Mouse (Mus musculus): ENCODE data around the gene Slc22a14. TPM values are rescaled to one million over a fixed set of nuclear protein-coding genes. Genes with fewer than 3 reads are reported as not detected.

Slc22a14 gene
- total RNA-seq, 4 experiments from 2014 or later, result 0.20 TPM; not detected in 3

GRCm38 (mm10) chr9:119208998-119209397 is 156.4 kb downstream of the Slc22a14 start, which contains the start of gene Slc22a13:
Slc22a13 (minus strand) TSS chr9:119209098.
- no peak for DNase-seq (ENCODE audit: low spot score in 2 of 2)

GRCm38 (mm10) chr9:119207113-119207512 is 158.2 kb downstream of the Slc22a14 start:
- DNase-seq (ENCODE audit: low spot score in 2 of 2), result no peak

GRCm38 (mm10) chr9:119206666-119207065 is 158.7 kb downstream of the Slc22a14 start:
- no peak for DNase-seq (ENCODE audit: low spot score in 2 of 2)

DNA sequence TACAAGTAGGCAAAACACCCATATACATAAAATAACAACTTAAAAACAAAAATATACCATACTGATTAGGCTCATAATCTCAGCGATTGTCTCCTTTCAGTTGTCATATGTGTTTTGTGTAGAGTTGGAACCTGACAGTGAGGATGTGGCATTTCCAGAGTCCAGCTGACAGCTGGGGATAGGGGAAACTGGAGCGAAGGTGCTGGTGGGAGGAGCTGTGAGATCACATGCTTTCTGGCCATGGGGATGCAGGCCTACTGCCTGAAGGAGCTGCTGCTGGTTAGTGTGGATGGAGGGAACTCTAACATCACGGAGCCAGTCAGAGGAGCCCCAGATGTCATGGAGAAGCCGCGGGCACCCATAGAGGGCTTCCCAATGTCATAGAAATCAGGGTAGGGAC is 159.6 kb downstream of the Slc22a14 start:
- no peak for DNase-seq (ENCODE audit: low spot score in 2 of 2)

- DNase-seq (ENCODE audit: low spot score in 2 of 2), result no peak
These were observed 161.7 kb downstream of the Slc22a14 start for GRCm38 (mm10) chr9:119203617-119204016.

DNA sequence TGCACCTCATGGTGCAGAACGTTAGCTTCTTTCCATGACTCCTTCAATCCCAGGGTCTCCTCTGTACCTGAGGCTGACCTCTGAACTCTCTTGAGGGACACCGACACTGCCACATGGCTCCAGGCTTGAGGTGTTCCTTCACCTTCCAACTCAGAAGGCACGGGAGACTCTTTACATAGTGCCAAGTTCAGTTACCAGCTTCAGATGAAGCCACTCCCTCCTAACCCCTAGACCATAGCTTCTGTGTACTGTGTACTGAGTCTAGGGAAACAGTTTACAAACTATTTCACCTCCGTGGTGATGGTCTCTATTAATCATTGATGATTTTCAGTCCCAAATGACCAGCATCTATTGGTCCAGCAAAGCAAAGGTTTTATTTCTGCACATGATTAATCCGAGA is 163.7 kb downstream of the Slc22a14 start:
- no peak for DNase-seq (ENCODE audit: low spot score in 2 of 2)

DNA sequence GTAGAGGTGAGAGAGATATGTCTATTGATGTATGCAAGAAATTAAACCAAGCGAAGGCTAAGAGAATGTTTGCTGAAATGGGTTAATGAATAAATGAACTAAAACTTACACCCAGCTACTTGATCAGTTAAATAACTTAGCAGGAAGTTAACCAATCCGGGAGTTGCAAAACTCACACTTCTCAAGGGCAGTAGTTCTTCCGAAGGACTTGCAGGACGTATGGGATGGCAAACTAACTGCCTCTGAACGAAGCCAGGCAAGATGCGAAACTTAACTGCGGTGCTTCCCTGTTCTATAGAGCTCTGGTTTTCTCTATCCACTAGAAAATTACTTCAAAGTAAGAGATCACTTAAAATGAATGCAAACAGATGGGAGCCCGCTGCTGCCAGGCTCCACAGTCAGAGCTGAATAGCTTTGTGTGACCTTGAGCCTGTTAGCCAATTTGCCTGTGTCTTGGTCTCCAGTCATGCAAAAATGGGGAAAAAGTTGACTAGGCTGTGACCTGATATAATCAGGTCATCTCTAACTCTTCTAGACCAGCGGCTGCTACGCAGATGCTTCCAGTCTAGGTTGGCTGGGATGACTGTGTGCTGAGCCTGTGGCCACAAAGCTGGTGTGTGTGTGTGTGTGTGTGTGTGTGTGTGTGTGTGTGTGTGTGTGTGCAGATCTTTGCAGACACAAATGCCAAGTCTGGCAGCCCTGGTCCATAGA is 166.0 kb downstream of the Slc22a14 start:
- no peak for DNase-seq (ENCODE audit: low spot score in 2 of 2)

DNA sequence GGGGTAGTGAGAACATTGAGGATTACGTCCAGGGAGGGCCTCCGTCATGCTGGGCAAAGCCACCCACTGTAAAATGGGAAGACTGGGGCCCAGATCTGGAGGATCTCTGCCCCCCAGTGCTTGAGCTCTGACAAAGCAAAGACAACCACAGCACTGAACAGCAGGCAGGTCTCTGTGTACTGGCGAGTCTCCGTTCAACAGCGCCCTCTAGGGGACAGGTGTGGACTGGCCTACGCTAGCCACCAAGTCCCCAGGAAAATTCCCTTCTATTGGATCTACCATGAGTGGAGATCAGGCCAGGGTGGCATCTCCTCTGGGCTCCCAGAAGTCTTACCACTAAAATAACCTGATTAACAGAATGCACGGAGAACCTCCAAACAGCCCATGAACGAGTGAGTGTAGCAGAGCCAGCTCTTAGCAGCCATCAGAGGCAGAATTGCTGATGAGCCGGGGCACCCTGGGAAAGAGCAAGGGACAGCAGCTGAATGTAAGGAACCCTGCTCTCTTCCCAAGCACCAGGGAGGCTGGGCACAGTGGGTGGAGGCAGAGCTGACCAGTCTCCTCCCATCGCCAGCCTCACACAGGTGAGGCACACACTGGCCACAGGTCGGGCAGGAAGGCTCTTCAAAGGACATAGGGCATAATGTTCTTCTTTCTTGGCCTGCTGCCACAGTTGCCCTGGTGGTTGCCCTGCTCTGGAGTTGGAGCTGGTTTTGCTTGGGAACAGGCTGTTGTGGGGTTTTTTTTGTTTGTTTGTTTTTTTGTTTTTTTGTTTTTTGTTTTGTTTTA is 173.0 kb downstream of the Slc22a14 start:
- DNase-seq (ENCODE audit: low spot score in 2 of 2), result peak in 1 of 2 experiments; percentile 21

DNA sequence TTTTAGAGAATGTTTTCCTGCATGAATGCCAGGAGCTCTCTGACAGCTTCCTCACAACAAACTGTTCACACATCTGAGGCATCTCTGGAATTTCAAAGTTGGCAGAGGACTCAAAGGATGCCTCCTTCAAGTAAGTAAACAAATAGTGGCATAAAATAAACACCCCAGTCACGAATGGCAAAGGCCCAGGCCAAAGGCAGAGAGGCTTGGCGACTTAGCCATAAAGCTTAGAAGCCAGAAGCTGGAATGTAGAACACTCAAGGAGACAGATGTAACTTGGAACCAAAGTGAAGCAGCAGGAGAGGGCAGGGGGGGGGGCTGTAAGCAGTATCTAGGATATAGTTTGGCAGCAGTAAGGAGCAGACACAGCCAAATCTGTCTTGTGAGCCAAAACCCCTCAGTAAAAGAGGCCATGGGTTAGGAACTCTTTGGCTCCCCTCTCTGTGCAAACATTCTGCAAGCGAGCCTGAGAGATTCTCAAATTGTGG is 184.1 kb downstream of the Slc22a14 start:
- DNase-seq (ENCODE audit: low spot score in 2 of 2), result peak in 1 of 2 experiments; percentile 9

DNA sequence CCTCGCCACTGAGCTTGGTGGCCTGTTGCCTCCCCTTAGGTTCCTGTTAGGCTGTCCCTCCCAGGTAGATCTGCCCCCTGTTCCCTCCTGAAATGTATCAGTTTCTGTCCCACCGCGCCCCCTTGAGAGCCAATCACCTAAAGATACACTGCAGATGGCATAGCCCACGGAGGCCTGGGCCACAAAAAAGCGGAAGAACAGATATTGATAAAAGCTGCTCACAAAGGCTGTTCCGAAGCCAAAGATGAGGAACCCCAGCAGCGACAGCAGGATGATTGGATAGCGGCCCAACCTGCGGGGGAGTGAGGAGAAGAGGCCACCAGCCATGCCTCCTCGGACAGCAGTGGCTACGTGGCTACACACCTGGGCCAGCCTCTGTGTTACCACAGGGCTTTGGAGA is 186.1 kb downstream of the Slc22a14 start:
- no peak for DNase-seq (ENCODE audit: low spot score in 2 of 2)

- no peak for DNase-seq (ENCODE audit: low spot score in 2 of 2)
These were observed 197.7 kb downstream of the Slc22a14 start for GRCm38 (mm10) chr9:119167608-119168007.

GRCm38 (mm10) chr9:119165548-119165947 is 199.8 kb downstream of the Slc22a14 start:
- no peak for DNase-seq (ENCODE audit: low spot score in 2 of 2)

- no peak for DNase-seq (ENCODE audit: low spot score in 2 of 2)
These were observed 200.6 kb downstream of the Slc22a14 start for GRCm38 (mm10) chr9:119164743-119165142.

DNA sequence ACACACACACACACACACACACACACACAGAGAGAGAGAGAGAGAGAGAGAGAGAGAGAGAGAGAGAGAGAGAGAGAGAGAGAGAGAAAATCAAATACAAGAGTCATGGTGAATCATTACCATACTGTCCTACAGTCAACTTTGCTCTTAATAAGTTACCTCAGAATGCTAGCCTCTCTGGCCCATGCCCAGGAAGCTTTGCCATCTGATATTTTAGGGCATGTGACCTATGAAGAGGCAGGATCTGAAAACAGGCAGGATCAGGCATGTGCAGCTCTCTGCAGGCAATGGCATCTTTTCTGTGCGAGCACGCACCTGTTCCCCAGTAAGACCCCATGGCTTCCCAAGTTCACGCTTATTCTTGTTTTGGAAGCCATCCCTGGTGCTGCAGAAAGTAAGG is 204.7 kb downstream of the Slc22a14 start:
- no peak for DNase-seq (ENCODE audit: low spot score in 2 of 2)

DNA sequence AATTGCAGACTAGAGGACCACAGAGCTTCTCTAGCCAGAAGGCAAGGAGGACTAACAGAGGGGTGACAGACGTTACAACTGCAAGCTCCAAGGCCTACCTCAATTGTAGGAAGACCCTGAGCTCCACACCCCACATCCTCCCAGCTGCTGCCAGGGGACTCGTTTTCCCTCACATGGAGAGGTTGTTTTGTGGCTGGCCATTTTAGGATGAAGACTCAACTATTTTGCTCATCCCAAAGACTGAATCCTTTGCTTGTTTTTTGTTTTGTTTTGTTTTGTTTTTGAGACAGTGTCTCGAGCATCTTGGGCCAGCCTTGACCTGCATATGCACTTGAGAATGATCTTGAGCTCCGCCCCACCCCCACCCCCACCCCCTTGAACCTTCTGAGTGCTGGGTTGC is 206.5 kb downstream of the Slc22a14 start, which contains the start of gene Gm47289:
Gene Gm47289, plus strand, starts transcription at position 301 of the 400 bp plus-strand sequence.
- DNase-seq (ENCODE audit: low spot score in 2 of 2), result no peak

GRCm38 (mm10) chr9:119156278-119157201 is 208.8 kb downstream of the Slc22a14 start, which contains the start of gene Acaa1b:
Acaa1b (minus strand) TSS chr9:119157093.
- DNase-seq (ENCODE audit: low spot score in 2 of 2), result peak; percentile 29 to 60

- no peak for DNase-seq (ENCODE audit: low spot score in 2 of 2)
These were observed 209.5 kb downstream of the Slc22a14 start for GRCm38 (mm10) chr9:119155826-119156225.

GRCm38 (mm10) chr9:119155416-119155815 is 209.9 kb downstream of the Slc22a14 start:
- no peak for DNase-seq (ENCODE audit: low spot score in 2 of 2)

DNA sequence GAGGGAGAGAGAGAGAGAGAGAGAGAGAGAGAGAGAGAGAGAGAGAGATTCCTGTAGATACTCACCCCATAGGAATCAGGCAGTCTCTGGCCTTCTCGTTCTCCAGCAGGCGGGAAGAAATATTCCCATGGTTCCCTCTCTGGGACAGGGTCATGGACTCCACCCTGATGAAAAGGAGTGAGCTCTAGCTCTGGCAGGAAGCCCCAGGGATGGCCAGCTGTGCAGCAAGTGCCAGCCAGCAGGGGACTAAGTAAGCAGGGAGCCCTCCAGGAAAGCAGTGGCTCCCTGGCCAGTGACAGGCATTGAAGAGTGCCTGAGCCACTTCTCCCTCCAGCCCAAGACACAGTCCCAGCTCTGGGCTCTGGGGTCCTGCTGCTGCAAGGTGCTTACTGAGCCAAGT is 213.6 kb downstream of the Slc22a14 start:
- no peak for DNase-seq (ENCODE audit: low spot score in 2 of 2)

DNA sequence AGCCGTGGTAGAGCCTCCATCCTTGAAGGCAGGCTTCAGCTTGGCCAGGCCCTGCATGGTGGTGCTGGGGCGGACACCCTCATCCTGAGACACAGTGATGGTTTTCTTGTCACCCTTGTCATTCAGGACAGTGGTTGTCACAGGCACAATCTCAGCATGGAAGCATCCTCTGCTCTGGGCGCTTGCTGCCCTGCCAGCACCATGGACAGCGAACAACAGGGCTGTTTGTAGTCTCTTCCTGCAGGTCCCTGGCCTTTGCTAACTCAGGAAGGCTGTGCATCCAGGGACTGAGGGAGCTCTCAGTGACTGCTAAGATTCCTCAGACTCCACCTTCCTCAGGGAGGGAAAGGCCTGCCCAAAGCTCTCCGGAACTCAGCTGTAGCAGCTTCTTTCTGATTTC is 215.8 kb downstream of the Slc22a14 start:
- no peak for DNase-seq (ENCODE audit: low spot score in 2 of 2)

- no peak for DNase-seq (ENCODE audit: low spot score in 2 of 2)
These were observed 219.1 kb downstream of the Slc22a14 start for GRCm38 (mm10) chr9:119146098-119146770.
